Mouse (Mus musculus): ENCODE measurements around the gene Prcc. TPM values are rescaled to one million over a fixed set of nuclear protein-coding genes. Genes with fewer than 3 reads are reported as not detected.

Gene Prcc
- total and polyA plus RNA-seq, 2 experiments: 8.0 to 16.8 TPM

- no peaks in the 10 kb centered on the region for H3K27me3 ChIP-seq (ENCODE audit: control insufficient read depth, insufficient read depth, low read length)
- peaks cover 12% of the 10 kb centered on the region for H3K36me3 ChIP-seq (ENCODE audit: control insufficient read depth, insufficient read depth, low read length)
- peak overlapping the region; percentile 40 for H3K27ac ChIP-seq (replicated peaks; ENCODE audit: insufficient read depth, low read depth, low read length)
- no peak for DNase-seq (ENCODE audit: extremely low read depth, low read depth, low spot score)
- H3K79me2 ChIP-seq (ENCODE audit: control insufficient read depth, insufficient read depth, low read length): peaks cover 28% of the 10 kb centered on the region
- H3K4me1 ChIP-seq (ENCODE audit: control insufficient read depth, insufficient read depth, low read length): peaks cover 24% of the 10 kb centered on the region
- H3K4me3 ChIP-seq (ENCODE audit: insufficient read depth, low read depth, low read length): peak overlapping the region; percentile 76
- peak overlapping the region; percentile 82 for H3K9ac ChIP-seq (ENCODE audit: low read depth, low read length)
- WGBS: 2% methylated on average over 26 of the region's 26 CpGs
- TF ChIP-seq CTCF (IDR thresholded peaks at IDR 0.05; ENCODE audit: low read depth, low read length) (no peak), POLR2A (IDR thresholded peaks at IDR 0.05; ENCODE audit: extremely low read depth, insufficient read depth, low read length) (no peak)
These were observed 44.1 kb upstream of the Prcc start for GRCm38 (mm10) chr3:87929341-87930077.

- DNase-seq (ENCODE audit: extremely low read depth, low read depth, low spot score): no peak
- 96% methylated on average over 5 of the region's 5 CpGs for WGBS
- no peaks in the 10 kb centered on the region for H3K27me3 ChIP-seq (ENCODE audit: control insufficient read depth, insufficient read depth, low read length)
- peaks cover 28% of the 10 kb centered on the region for H3K79me2 ChIP-seq (ENCODE audit: control insufficient read depth, insufficient read depth, low read length)
- H3K4me3 ChIP-seq (ENCODE audit: insufficient read depth, low read depth, low read length): no peak overlapping the region
- no peak overlapping the region for H3K9ac ChIP-seq (ENCODE audit: low read depth, low read length)
- no peak overlapping the region for H3K27ac ChIP-seq (replicated peaks; ENCODE audit: insufficient read depth, low read depth, low read length)
- peaks cover 17% of the 10 kb centered on the region for H3K4me1 ChIP-seq (ENCODE audit: control insufficient read depth, insufficient read depth, low read length)
- peaks cover 29% of the 10 kb centered on the region for H3K36me3 ChIP-seq (ENCODE audit: control insufficient read depth, insufficient read depth, low read length)
- no peak for TF ChIP-seq POLR2A (IDR thresholded peaks at IDR 0.05; ENCODE audit: extremely low read depth, insufficient read depth, low read length)
- TF ChIP-seq CTCF (IDR thresholded peaks at IDR 0.05; ENCODE audit: low read depth, low read length): no peak
These were observed 42.0 kb upstream of the Prcc start for GRCm38 (mm10) chr3:87927452-87927851.

- 91% methylated on average over 7 of the region's 7 CpGs for WGBS
These were observed 39.6 kb upstream of the Prcc start for GRCm38 (mm10) chr3:87924996-87925395.

GRCm38 (mm10) chr3:87920270-87920943, 35.0 kb upstream of the Prcc start:
- no peak overlapping the region for H3K27ac ChIP-seq (replicated peaks; ENCODE audit: insufficient read depth, low read depth, low read length)

More at GRCm38 (mm10) chr3:87924996-87925395, 39.6 kb upstream of the Prcc start:
- TF ChIP-seq POLR2A (IDR thresholded peaks at IDR 0.05; ENCODE audit: extremely low read depth, insufficient read depth, low read length) (no peak), CTCF (IDR thresholded peaks at IDR 0.05; ENCODE audit: low read depth, low read length) (no peak)
- H3K27me3 ChIP-seq (ENCODE audit: control insufficient read depth, insufficient read depth, low read length): no peaks in the 10 kb centered on the region
- no peak overlapping the region for H3K9ac ChIP-seq (ENCODE audit: low read depth, low read length)
- H3K27ac ChIP-seq (replicated peaks; ENCODE audit: insufficient read depth, low read depth, low read length): no peak overlapping the region
- no peak overlapping the region for H3K4me3 ChIP-seq (ENCODE audit: insufficient read depth, low read depth, low read length)
- peaks cover 12% of the 10 kb centered on the region; the same call in 1 of the 2 replicates for H3K79me2 ChIP-seq (ENCODE audit: control insufficient read depth, insufficient read depth, low read length)
- DNase-seq (ENCODE audit: extremely low read depth, low read depth, low spot score): no peak
- H3K36me3 ChIP-seq (ENCODE audit: control insufficient read depth, insufficient read depth, low read length): peaks cover 32% of the 10 kb centered on the region
- peaks cover 7% of the 10 kb centered on the region for H3K4me1 ChIP-seq (ENCODE audit: control insufficient read depth, insufficient read depth, low read length)

GRCm38 (mm10) chr3:87919336-87920108, 34.1 kb upstream of the Prcc start, which contains the start of gene Mrpl24:
TSS of gene Mrpl24 (plus strand) at chr3:87919506.
- under 1% methylated on average over 30 of the region's 30 CpGs for WGBS
- Histone ChIP-seq H3K36me3 (ENCODE audit: control insufficient read depth, insufficient read depth, low read length) (peaks cover 31% of the 10 kb centered on the region), H3K9ac (ENCODE audit: low read depth, low read length) (peak within 1 kb of the TSS; percentile 76), H3K27ac (replicated peaks; ENCODE audit: insufficient read depth, low read depth, low read length) (peak within 1 kb of the TSS; percentile 71), H3K79me2 (ENCODE audit: control insufficient read depth, insufficient read depth, low read length) (no peaks in the 10 kb centered on the region), H3K27me3 (ENCODE audit: control insufficient read depth, insufficient read depth, low read length) (no peaks in the 10 kb centered on the region), H3K4me1 (ENCODE audit: control insufficient read depth, insufficient read depth, low read length) (peaks cover 4% of the 10 kb centered on the region; the same call in 1 of the 2 replicates), H3K4me3 (ENCODE audit: insufficient read depth, low read depth, low read length) (peak within 1 kb of the TSS; percentile 71)
- TF ChIP-seq POLR2A (IDR thresholded peaks at IDR 0.05; ENCODE audit: extremely low read depth, insufficient read depth, low read length): 0 out of 2 replicates have a peak, but pooled peaks have one; percentile 17
- no peak for TF ChIP-seq CTCF (IDR thresholded peaks at IDR 0.05; ENCODE audit: low read depth, low read length)
- DNase-seq (ENCODE audit: extremely low read depth, low read depth, low spot score): peak; percentile 100

More at GRCm38 (mm10) chr3:87920270-87920943, 35.0 kb upstream of the Prcc start:
- 51% methylated on average over 9 of the region's 9 CpGs for WGBS
- no peaks in the 10 kb centered on the region for H3K27me3 ChIP-seq (ENCODE audit: control insufficient read depth, insufficient read depth, low read length)
- H3K9ac ChIP-seq (ENCODE audit: low read depth, low read length): no peak overlapping the region
- no peak for DNase-seq (ENCODE audit: extremely low read depth, low read depth, low spot score)
- peaks cover 4% of the 10 kb centered on the region; the same call in 1 of the 2 replicates for H3K4me1 ChIP-seq (ENCODE audit: control insufficient read depth, insufficient read depth, low read length)
- no peaks in the 10 kb centered on the region for H3K79me2 ChIP-seq (ENCODE audit: control insufficient read depth, insufficient read depth, low read length)
- H3K36me3 ChIP-seq (ENCODE audit: control insufficient read depth, insufficient read depth, low read length): peaks cover 35% of the 10 kb centered on the region
- H3K4me3 ChIP-seq (ENCODE audit: insufficient read depth, low read depth, low read length): peak overlapping the region; percentile 71; the same call in 1 of the 2 replicates
- TF ChIP-seq CTCF (IDR thresholded peaks at IDR 0.05; ENCODE audit: low read depth, low read length): no peak

Data from liver, adult 2 months (tissue).